Mouse (Mus musculus) ES-E14 (cell line): ENCODE results near the gene Rab44. TPM values are rescaled to one million over a fixed set of nuclear protein-coding genes. Genes with fewer than 3 reads are reported as not detected.

ENCODE experiments used
- DNase-seq: peaks from one replicate; pipeline ENCODE4 v3.0.0-alpha.2; 2013; ENCODE audit warnings: low read depth, low spot score
- H3K27ac ChIP-seq: 2 replicates; pipeline ENCODE4 v1.5.1; 2012; ENCODE audit warnings: low read depth, mild to moderate bottlenecking, low read length, moderate library complexity, mixed read lengths; ENCODE audit not compliant: poor library complexity, insufficient read depth, severe bottlenecking
- H3K36me3 ChIP-seq: 2 replicates; pipeline ENCODE4 v1.6.1; 2012; ENCODE audit warnings: mild to moderate bottlenecking, low read length, moderate library complexity, mixed read lengths; ENCODE audit not compliant: control insufficient read depth, poor library complexity, insufficient read depth, severe bottlenecking
- H3K4me1 ChIP-seq, 2 experiments: fragments of 150-350 bp in 1 of 2; sonication (generic) in 1 of 2; 2 replicates each; pipeline ENCODE4 v1.6.1; 2012; ENCODE audit warnings: low read length in 2 of 2, mild to moderate bottlenecking in 1 of 2, mixed read lengths in 1 of 2; ENCODE audit not compliant: control insufficient read depth in 2 of 2, insufficient read depth in 2 of 2, poor library complexity in 1 of 2
- H3K4me3 ChIP-seq, 2 experiments: fragments of 150-350 bp in 1 of 2; sonication (generic) in 1 of 2; 2 replicates each; pipeline ENCODE4 v1.5.1; 2012; ENCODE audit warnings: low read length in 2 of 2, low read depth in 1 of 2, mild to moderate bottlenecking in 1 of 2, mixed read lengths in 1 of 2; ENCODE audit not compliant: insufficient read depth in 1 of 2, poor library complexity in 1 of 2, severe bottlenecking in 1 of 2
- H3K9ac ChIP-seq: 2 replicates; pipeline ENCODE4 v1.6.1; 2012; ENCODE audit warnings: low read depth, mild to moderate bottlenecking, low read length, mixed read lengths; ENCODE audit not compliant: poor library complexity, insufficient read depth, severe bottlenecking
- H3K9me3 ChIP-seq: fragments of 150-350 bp; sonication (generic); 2 replicates; pipeline ENCODE4 v1.6.1; 2012; ENCODE audit warnings: low read depth, mild to moderate bottlenecking, low read length; ENCODE audit not compliant: control insufficient read depth, insufficient read depth
- CHD2 ChIP-seq: IDR thresholded peaks from 2 replicates; pipeline ENCODE4 v1.6.1; 2014; ENCODE audit warnings: mild to moderate bottlenecking, low read depth, low read length, inconsistent platforms
- HCFC1 ChIP-seq: IDR thresholded peaks from 2 replicates; pipeline ENCODE4 v1.6.1; 2012; ENCODE audit warnings: low read length, inconsistent platforms, borderline replicate concordance; ENCODE audit not compliant: insufficient read depth
- MAFK ChIP-seq: IDR thresholded peaks from 2 replicates; pipeline ENCODE4 v1.6.1; 2014; ENCODE audit warnings: mild to moderate bottlenecking, low read depth, low read length, inconsistent platforms; ENCODE audit not compliant: insufficient read depth
- ZC3H11A ChIP-seq: IDR thresholded peaks from 2 replicates; pipeline ENCODE4 v1.6.1; 2012; ENCODE audit warnings: low read depth, mild to moderate bottlenecking, inconsistent platforms, low read length, borderline replicate concordance
- ZNF384 ChIP-seq: IDR thresholded peaks from 2 replicates; pipeline ENCODE4 v1.6.1; 2012; ENCODE audit warnings: low read depth, low read length, inconsistent platforms
- in situ Hi-C, 2 experiments: fragments of 600-800 bp; cut with MboI; formaldehyde crosslinking; loops; one replicate each; pipeline ENCODE4 v1.15.1; 2025; ENCODE audit warnings: low sequenced_read_pairs in 2 of 2, inconsistent platforms in 1 of 2; ENCODE audit not compliant: unreplicated experiment in 2 of 2
- total RNA-seq: library from RNA; depleted of rRNA; stranded (reverse); fragments of 300-350 nt; gene quantifications from 2 replicates; pipeline ENCODE4 v1.2.3, GENCODE M21; 2012

Gene Rab44
- total RNA-seq, 1 experiment, result 0.31 TPM

- TF ChIP-seq MAFK (no peak), ZNF384 (no peak), CHD2 (no peak), ZC3H11A (no peak), HCFC1 (no peak)
- Histone ChIP-seq H3K9me3 (no peaks in the 10 kb centered on the region), H3K4me3 (no peak overlapping the region), H3K27ac (no peak overlapping the region), H3K4me1 (peaks cover 9 to 31% of the 10 kb centered on the region in 2 experiments; a peak in 2 of 4 replicates), H3K9ac (no peak overlapping the region), H3K36me3 (peaks cover 3% of the 10 kb centered on the region; the same call in 1 of the 2 replicates)
- in situ Hi-C loops, result no loop called here
- DNase-seq, result no peak
Observed at GRCm38 (mm10) chr17:29168996-29169601, 55.2 kb downstream of the Rab44 start.

DNA sequence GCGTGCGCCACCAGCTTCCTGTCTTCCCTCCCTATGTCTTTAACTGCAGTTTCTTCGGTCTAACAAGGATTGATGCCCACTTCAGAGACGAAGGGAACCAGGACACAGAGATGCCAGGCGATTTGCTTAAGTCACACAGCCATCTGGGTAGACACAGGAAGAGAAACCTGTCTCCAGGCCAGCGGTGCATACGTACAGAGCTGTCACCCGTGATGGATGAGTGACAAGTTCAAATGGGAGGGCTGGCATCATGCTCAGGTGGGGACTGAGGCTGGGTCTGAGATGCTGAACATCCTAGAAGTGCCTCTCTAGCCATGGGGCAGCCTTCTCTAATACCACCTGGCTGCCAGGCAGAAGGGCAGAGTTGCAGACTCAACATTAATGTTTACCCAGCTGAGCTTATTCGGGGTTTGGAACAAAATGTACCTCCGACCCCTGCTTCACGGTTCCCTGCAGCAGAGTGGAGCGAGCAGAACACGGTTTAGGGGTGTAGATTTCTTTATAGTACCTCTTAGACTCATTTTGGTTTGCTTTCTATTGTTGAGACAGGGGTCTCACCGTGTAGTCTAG, 56.6 kb downstream of the Rab44 start:
- peaks cover 6 to 21% of the 10 kb centered on the region in 2 experiments; a peak in 1 of 4 replicates for H3K4me1 ChIP-seq
- TF ChIP-seq ZC3H11A, result no peak
- TF ChIP-seq CHD2, result no peak
- no peak for TF ChIP-seq ZNF384
- no peak for TF ChIP-seq HCFC1
- TF ChIP-seq MAFK, result no peak
- DNase-seq, result no peak
- H3K9me3 ChIP-seq, result no peaks in the 10 kb centered on the region
- H3K36me3 ChIP-seq, result no peaks in the 10 kb centered on the region
- in situ Hi-C loops, result no loop called here
- no peak overlapping the region for H3K9ac ChIP-seq
- H3K27ac ChIP-seq, result no peak overlapping the region
- H3K4me3 ChIP-seq, result no peak overlapping the region

DNA sequence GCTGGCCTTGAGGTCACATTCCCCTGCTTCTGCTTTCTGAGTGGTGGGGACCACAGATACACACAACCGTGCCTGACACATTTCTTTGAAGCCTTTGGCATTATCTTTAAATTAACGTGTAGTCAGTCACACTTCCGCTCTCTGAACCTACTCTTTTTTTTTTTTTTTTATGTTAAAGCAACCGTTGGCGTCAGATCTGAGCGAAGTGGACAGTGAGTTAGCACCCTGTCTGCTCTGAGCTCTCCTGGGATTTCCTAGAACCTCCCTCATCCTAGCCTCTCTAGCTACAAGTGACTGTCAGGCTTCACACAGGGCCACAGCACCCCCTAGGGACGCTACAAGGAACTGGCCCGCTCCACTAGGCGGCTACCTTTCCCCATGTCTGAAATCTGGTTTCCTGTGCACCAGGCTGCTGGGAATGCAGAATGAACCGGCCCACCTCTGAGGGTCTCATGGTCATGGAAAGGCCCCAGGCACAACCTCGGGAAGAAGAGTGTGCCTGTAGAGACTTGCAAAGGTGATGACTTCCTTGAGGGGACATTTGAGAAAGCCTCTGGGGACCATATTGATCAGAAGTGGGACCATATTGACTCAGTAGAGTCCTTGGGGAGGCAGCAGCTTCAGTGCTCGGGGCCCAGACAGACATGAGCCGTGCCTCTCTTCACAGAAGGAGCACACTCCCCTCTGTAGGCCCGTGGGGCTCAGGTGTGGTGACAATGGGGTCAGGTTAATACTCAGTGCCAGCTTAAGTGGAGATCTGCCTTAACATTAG, 57.2 kb downstream of the Rab44 start:
- H3K27ac ChIP-seq, result no peak overlapping the region

DNA sequence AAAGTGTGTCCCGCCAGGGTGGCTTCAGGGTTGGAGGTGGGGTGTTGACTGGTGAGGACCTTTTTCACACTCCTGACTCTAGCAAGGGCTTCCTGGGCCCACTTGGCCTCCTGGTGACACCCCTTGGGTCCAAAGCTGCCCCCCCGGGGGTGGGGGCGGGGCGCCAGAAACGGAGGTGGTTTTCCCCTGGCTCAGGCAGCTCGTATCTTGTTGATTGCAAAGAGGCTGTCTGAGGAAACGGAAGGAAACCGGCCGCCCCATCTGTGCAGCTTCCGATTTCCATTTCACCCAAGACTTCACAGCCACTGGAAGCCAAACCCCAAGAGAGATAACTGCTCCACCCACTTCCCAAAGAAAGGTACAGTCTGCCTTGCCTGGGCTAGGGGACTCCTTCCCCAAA, 58.1 kb downstream of the Rab44 start:
- H3K36me3 ChIP-seq, result no peaks in the 10 kb centered on the region
- H3K4me3 ChIP-seq, result peak overlapping the region in 1 of 2 experiments; percentile 12; a peak in 1 of 4 replicates
- in situ Hi-C loops, result no loop called here
- H3K27ac ChIP-seq, result peak overlapping the region; percentile 42; the same call in 1 of the 2 replicates
- DNase-seq, result no peak
- H3K9ac ChIP-seq, result no peak overlapping the region; the same call in 1 of the 2 replicates
- no peaks in the 10 kb centered on the region for H3K9me3 ChIP-seq
- TF ChIP-seq MAFK (no peak), HCFC1 (no peak), ZC3H11A (no peak), CHD2 (no peak), ZNF384 (no peak)
- peaks cover 4 to 15% of the 10 kb centered on the region in 2 experiments; a peak in 1 of 4 replicates for H3K4me1 ChIP-seq

More for the DNA sequence above, 57.2 kb downstream of the Rab44 start:
- Histone ChIP-seq H3K36me3 (no peaks in the 10 kb centered on the region), H3K9me3 (no peaks in the 10 kb centered on the region), H3K9ac (peak overlapping the region; percentile 6; the same call in 1 of the 2 replicates), H3K4me3 (no peak overlapping the region), H3K4me1 (peaks cover 4 to 18% of the 10 kb centered on the region in 2 experiments; a peak in 1 of 4 replicates)
- TF ChIP-seq MAFK (no peak), ZC3H11A (peak; percentile 63; the same call in 1 of the 2 replicates)
- in situ Hi-C loops, result no loop called here
- DNase-seq, result peak; percentile 89
